Mouse (Mus musculus): ENCODE results near the gene Slc7a1. TPM values are rescaled to one million over a fixed set of nuclear protein-coding genes. Genes with fewer than 3 reads are reported as not detected.
"Not testable (repeated sequence)": the region's sequence is repeated elsewhere in the genome, so short reads cannot be mapped to it uniquely, and the experiment has no call there.

The Slc7a1 gene
- polyA plus RNA-seq, 1 experiment from 2014 or later = 13.0 TPM

GRCm38 (mm10) chr5:148332622-148332974, 67.1 kb downstream of the Slc7a1 start:
- Histone ChIP-seq H3K4me1 (no peaks in the 10 kb centered on the region), H3K9me3 (no peaks in the 10 kb centered on the region), H3K27me3 (replicated peaks; ENCODE audit: low read depth, poor library complexity, severe bottlenecking) (no peaks in the 10 kb centered on the region), H3K4me3 (no peak overlapping the region), H3K27ac (replicated peaks) (no peak overlapping the region), H3K36me3 (replicated peaks) (peaks cover 50% of the 10 kb centered on the region)
- peak; percentile 73 for DNase-seq (ENCODE audit: low spot score)
- 43% methylated on average over 8 of the region's 8 CpGs for WGBS

DNA sequence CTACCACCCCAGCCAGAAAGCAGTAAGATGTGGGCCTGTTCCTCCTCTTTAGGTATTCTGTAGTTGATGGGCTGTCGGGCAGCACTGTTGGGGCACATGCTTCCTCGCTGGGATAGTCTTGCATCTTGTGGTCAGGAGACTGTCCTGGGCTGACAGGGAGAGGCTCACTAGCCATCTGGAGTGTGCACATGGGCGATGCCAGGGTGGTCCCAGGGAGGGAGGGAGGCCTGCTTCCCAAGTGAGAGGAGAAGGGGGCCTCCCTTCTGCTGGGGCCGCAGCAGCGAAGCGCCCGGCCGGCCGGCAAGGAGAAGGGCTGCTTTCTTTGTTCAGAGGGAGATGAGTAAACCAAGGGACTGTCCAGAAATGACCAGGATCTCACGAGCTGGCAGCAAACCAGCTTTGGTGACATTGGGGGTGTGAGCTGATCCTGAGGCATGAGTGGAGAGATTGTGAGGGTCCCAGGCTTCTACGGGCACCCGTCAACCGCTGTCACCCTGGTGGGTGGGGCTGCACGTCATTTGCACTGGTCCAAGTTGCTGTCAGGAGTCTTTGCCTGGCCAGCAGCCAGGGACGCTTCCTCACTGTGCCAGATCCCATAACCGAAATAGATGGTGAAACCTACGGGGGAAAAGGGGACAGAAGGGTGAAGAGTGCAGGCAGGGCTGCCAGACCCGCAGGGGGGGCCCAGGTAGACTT, 67.6 kb downstream of the Slc7a1 start:
- H3K27me3 ChIP-seq (replicated peaks; ENCODE audit: low read depth, poor library complexity, severe bottlenecking) = no peaks in the 10 kb centered on the region
- H3K36me3 ChIP-seq (replicated peaks) = peaks cover 49% of the 10 kb centered on the region
- no peaks in the 10 kb centered on the region for H3K9me3 ChIP-seq
- WGBS = 84% methylated on average over 18 of the region's 18 CpGs
- H3K4me3 ChIP-seq = no peak overlapping the region
- no peak overlapping the region for H3K27ac ChIP-seq (replicated peaks)
- DNase-seq (ENCODE audit: low spot score) = no peak
- H3K4me1 ChIP-seq = no peaks in the 10 kb centered on the region

DNA sequence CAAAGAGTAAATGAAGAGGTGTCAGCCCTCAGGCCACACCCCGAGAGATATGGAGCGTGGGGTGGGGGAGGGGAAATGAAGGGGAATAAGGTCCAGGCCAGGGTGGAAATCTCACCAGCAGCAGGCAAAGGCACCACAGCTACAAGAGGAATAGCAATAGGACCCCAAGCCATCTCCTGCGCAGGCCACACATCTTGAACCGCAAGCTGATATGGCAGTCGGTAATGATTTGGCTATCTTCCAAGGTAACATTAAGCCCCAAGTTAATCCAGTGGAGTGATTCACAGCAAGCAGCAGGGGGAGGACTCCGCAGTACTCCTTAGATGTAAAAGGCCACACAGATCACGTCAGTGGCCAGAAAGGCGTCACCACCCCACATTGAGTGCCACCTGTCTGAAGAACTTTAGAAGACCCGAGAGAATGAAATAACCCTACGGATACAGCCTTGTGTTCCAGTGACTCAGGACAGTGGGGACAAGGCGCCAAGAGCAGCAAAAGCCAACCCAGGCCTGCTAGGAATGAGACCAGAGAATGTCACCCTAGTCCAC, 68.4 kb downstream of the Slc7a1 start:
- H3K27ac ChIP-seq (replicated peaks) = no peak overlapping the region
- WGBS = 92% methylated on average over 11 of the region's 11 CpGs
- no peaks in the 10 kb centered on the region for H3K9me3 ChIP-seq
- H3K4me3 ChIP-seq = no peak overlapping the region
- H3K36me3 ChIP-seq (replicated peaks) = peaks cover 41% of the 10 kb centered on the region
- no peaks in the 10 kb centered on the region for H3K27me3 ChIP-seq (replicated peaks; ENCODE audit: low read depth, poor library complexity, severe bottlenecking)
- H3K4me1 ChIP-seq = no peaks in the 10 kb centered on the region
- no peak for DNase-seq (ENCODE audit: low spot score)

DNA sequence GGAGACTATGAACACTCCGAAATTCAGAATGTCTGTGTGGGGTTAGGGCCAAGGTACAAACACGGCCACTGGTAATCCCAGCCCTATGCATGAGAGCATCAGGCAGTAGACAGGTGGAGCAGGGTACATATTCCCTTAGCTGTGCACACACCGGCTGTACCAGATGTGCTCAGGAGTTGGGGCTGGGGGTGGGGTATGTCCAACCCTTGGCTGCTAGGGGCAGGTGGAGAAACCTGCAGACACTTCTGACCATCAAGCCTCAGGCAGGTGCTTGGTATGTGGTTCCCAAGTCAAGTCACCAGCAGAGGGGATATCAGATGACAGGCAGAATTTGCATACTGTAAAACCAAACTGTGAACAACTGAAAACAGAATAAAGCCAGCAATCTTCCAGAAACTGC, 70.7 kb downstream of the Slc7a1 start:
- peaks cover 25% of the 10 kb centered on the region for H3K36me3 ChIP-seq (replicated peaks)
- no peaks in the 10 kb centered on the region for H3K27me3 ChIP-seq (replicated peaks; ENCODE audit: low read depth, poor library complexity, severe bottlenecking)
- no peaks in the 10 kb centered on the region for H3K4me1 ChIP-seq
- DNase-seq (ENCODE audit: low spot score) = no peak
- no peaks in the 10 kb centered on the region for H3K9me3 ChIP-seq
- 87% methylated on average over 3 of the region's 3 CpGs for WGBS
- H3K4me3 ChIP-seq = no peak overlapping the region
- no peak overlapping the region for H3K27ac ChIP-seq (replicated peaks)

DNA sequence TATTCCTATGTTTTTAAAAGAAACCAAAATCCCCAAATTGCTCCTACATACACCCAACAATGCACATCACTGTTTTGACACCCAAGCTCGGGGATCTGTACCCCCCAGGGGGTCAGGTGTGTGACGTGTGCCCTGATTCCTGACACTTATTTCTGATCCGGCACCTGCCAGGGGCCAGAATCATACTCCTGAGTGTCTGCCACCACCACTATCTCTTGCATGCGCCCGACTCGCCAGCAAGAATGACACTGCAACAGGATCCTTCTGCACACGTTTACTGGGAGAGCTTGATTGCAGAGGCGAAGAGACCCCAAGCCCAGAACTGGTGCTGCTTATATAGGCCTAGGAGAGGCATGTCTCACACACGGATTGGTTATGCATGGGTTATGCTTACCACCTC, 73.4 kb downstream of the Slc7a1 start:
- not testable (repeated sequence) for H3K4me3 ChIP-seq; H3K27me3 ChIP-seq (replicated peaks; ENCODE audit: low read depth, poor library complexity, severe bottlenecking); H3K9me3 ChIP-seq; DNase-seq (ENCODE audit: low spot score); H3K36me3 ChIP-seq (replicated peaks); H3K27ac ChIP-seq (replicated peaks); H3K4me1 ChIP-seq
- 93% methylated on average over 9 of the region's 9 CpGs for WGBS

DNA sequence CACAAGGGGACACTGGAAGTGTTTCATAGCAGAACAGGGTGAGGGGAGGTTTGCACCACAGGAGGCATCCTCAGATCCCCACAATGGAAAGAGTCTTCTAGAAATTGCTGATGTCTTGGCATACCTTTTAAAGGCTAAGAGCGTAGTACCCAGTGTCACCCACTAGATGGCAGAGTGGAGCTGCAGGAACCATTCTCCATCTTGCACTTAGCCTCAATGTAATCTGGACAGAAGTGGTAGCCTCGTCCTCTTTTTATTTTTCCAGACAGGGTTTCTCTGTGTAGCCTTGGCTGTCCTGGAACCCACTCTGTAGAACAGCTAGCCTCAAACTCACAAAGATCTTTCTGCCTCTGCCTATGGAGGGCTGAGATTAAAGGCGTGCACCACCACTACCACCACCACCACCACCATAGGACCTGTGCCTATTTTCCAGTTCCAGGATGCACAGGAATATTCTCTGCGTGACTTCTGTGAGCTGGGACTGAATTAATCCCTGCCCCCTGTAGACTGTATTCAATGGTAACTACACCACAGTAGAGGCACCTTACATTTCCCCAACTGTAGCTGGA, 74.3 kb downstream of the Slc7a1 start:
- H3K27me3 ChIP-seq (replicated peaks; ENCODE audit: low read depth, poor library complexity, severe bottlenecking) = no peaks in the 10 kb centered on the region
- no peak overlapping the region for H3K27ac ChIP-seq (replicated peaks)
- no peaks in the 10 kb centered on the region for H3K9me3 ChIP-seq
- H3K36me3 ChIP-seq (replicated peaks) = no peaks in the 10 kb centered on the region
- H3K4me1 ChIP-seq = no peaks in the 10 kb centered on the region
- H3K4me3 ChIP-seq = no peak overlapping the region
- 47% methylated on average over 4 of the region's 4 CpGs for WGBS
- peak; percentile 64 for DNase-seq (ENCODE audit: low spot score)

- no peaks in the 10 kb centered on the region for H3K36me3 ChIP-seq (replicated peaks)
- H3K9me3 ChIP-seq = no peaks in the 10 kb centered on the region
- no peak for DNase-seq (ENCODE audit: low spot score)
- no peaks in the 10 kb centered on the region for H3K4me1 ChIP-seq
- no peak overlapping the region for H3K27ac ChIP-seq (replicated peaks)
- WGBS = 92% methylated on average over 5 of the region's 5 CpGs
- H3K27me3 ChIP-seq (replicated peaks; ENCODE audit: low read depth, poor library complexity, severe bottlenecking) = no peaks in the 10 kb centered on the region
- no peak overlapping the region for H3K4me3 ChIP-seq
Observed at GRCm38 (mm10) chr5:148314931-148315330, 84.8 kb downstream of the Slc7a1 start.

DNA sequence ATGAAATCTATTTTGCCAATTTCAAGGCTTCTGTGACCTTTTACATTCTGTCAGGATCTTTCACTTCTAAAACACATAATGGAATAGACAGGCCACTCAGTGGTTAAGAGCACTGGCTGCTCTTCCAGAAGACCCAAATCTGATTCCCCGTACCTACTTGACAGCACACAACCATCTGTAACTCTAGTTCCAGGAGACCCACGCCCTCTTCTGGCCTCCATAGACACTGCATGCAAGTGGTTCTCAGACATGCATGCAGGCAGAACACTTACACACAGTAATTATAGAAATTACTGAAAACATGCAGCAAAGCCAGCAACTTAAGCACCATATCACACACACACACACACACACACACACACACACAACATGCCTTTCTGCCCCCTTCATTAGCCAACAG, 87.3 kb downstream of the Slc7a1 start:
- no peaks in the 10 kb centered on the region for H3K27me3 ChIP-seq (replicated peaks; ENCODE audit: low read depth, poor library complexity, severe bottlenecking)
- no peaks in the 10 kb centered on the region for H3K9me3 ChIP-seq
- no peak overlapping the region for H3K27ac ChIP-seq (replicated peaks)
- WGBS = 59% methylated on average over 2 of the region's 2 CpGs
- no peak overlapping the region for H3K4me3 ChIP-seq
- H3K36me3 ChIP-seq (replicated peaks) = no peaks in the 10 kb centered on the region
- no peaks in the 10 kb centered on the region for H3K4me1 ChIP-seq
- DNase-seq (ENCODE audit: low spot score) = no peak

- H3K4me3 ChIP-seq = no peak overlapping the region
- WGBS = 77% methylated on average over 10 of the region's 10 CpGs
- H3K27me3 ChIP-seq (replicated peaks; ENCODE audit: low read depth, poor library complexity, severe bottlenecking) = no peaks in the 10 kb centered on the region
Observed at GRCm38 (mm10) chr5:148310790-148311189, 88.9 kb downstream of the Slc7a1 start.

GRCm38 (mm10) chr5:148304112-148304511, 95.6 kb downstream of the Slc7a1 start:
- no peak for DNase-seq (ENCODE audit: low spot score)
- no peaks in the 10 kb centered on the region for H3K36me3 ChIP-seq (replicated peaks)
- WGBS = 90% methylated on average over 2 of the region's 2 CpGs
- H3K4me1 ChIP-seq = no peaks in the 10 kb centered on the region
- no peaks in the 10 kb centered on the region for H3K9me3 ChIP-seq
- no peak overlapping the region for H3K27ac ChIP-seq (replicated peaks)
- no peaks in the 10 kb centered on the region for H3K27me3 ChIP-seq (replicated peaks; ENCODE audit: low read depth, poor library complexity, severe bottlenecking)
- no peak overlapping the region for H3K4me3 ChIP-seq

More at GRCm38 (mm10) chr5:148310790-148311189, 88.9 kb downstream of the Slc7a1 start:
- Histone ChIP-seq H3K36me3 (replicated peaks) (no peaks in the 10 kb centered on the region), H3K9me3 (no peaks in the 10 kb centered on the region), H3K27ac (replicated peaks) (no peak overlapping the region), H3K4me1 (no peaks in the 10 kb centered on the region)
- no peak for DNase-seq (ENCODE audit: low spot score)

GRCm38 (mm10) chr5:148302968-148303367, 96.7 kb downstream of the Slc7a1 start:
- H3K27me3 ChIP-seq (replicated peaks; ENCODE audit: low read depth, poor library complexity, severe bottlenecking) = no peaks in the 10 kb centered on the region
- DNase-seq (ENCODE audit: low spot score) = no peak
- H3K27ac ChIP-seq (replicated peaks) = no peak overlapping the region
- no peaks in the 10 kb centered on the region for H3K36me3 ChIP-seq (replicated peaks)
- H3K9me3 ChIP-seq = no peaks in the 10 kb centered on the region
- H3K4me1 ChIP-seq = no peaks in the 10 kb centered on the region
- 79% methylated on average over 11 of the region's 11 CpGs for whole genome bisulfite sequencing
- peak overlapping the region; percentile 8; the same call in 1 of the 2 replicates for H3K4me3 ChIP-seq

GRCm38 (mm10) chr5:148293346-148293745, 106.4 kb downstream of the Slc7a1 start:
- Histone ChIP-seq H3K36me3 (replicated peaks) (no peaks in the 10 kb centered on the region), H3K4me1 (no peaks in the 10 kb centered on the region), H3K27me3 (replicated peaks; ENCODE audit: low read depth, poor library complexity, severe bottlenecking) (no peaks in the 10 kb centered on the region), H3K4me3 (no peak overlapping the region), H3K9me3 (peaks cover 3% of the 10 kb centered on the region; the same call in 1 of the 2 replicates), H3K27ac (replicated peaks) (no peak overlapping the region)
- peak; percentile 41 for DNase-seq (ENCODE audit: low spot score)
- WGBS = 85% methylated on average over 7 of the region's 7 CpGs

GRCm38 (mm10) chr5:148292862-148293261, 106.8 kb downstream of the Slc7a1 start:
- H3K4me1 ChIP-seq = no peaks in the 10 kb centered on the region
- peaks cover 3% of the 10 kb centered on the region; the same call in 1 of the 2 replicates for H3K9me3 ChIP-seq
- WGBS = 81% methylated on average over 7 of the region's 7 CpGs
- H3K36me3 ChIP-seq (replicated peaks) = no peaks in the 10 kb centered on the region
- no peaks in the 10 kb centered on the region for H3K27me3 ChIP-seq (replicated peaks; ENCODE audit: low read depth, poor library complexity, severe bottlenecking)
- no peak overlapping the region for H3K27ac ChIP-seq (replicated peaks)
- H3K4me3 ChIP-seq = no peak overlapping the region
- no peak for DNase-seq (ENCODE audit: low spot score)

All from embryonic facial prominence, embryonic 10.5 days (tissue).